Mouse (Mus musculus): ENCODE results near the gene Pam. TPM values are rescaled to one million over a fixed set of nuclear protein-coding genes. Genes with fewer than 3 reads are reported as not detected.
"Not testable (repeated sequence)": the region's sequence is repeated elsewhere in the genome, so short reads cannot be mapped to it uniquely, and the experiment has no call there.

Pam gene
- total RNA-seq, 2 experiments from 2014 or later = 308 to 351 TPM

DNA sequence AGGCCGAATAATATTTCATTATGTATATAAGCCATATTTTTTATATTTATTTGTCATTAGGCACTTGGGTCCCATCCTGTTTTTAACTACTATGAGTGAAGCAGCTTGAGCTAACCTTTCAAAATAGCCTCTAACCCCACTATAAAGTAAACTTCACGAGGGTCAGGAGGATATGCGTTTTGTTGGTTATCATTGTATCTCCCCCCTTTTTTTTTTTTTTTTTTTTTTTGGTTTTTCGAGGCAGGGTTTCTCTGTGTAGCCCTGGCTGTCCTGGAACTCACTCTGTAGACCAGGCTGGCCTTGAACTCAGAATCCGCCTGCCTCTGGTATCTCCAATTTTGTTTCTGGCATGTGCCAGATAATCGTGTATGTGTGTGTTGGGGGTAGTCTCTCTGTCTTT, 322.1 kb downstream of the Pam start:
- DNase-seq (ENCODE audit: low spot score in 2 of 2) = no peak

DNA sequence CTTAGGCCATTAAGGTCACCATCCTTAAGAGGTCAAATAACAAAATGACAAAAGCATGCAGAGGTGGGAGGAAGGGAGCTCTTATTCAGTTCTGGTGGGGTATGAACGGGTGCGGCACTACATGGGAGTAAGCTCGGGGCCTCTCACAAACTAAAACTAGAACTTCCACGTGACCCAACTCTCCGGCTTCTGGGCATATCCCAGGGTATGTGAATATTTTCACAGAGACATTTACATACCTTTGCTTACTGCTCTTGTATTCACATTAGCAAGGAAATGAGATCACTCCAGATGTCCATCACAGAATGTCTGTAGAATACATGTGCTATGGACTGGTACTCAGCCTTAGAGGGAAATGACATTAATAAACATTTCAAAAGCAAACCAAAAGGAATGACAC, 323.7 kb downstream of the Pam start:
- no peak for DNase-seq (ENCODE audit: low spot score in 2 of 2)

DNA sequence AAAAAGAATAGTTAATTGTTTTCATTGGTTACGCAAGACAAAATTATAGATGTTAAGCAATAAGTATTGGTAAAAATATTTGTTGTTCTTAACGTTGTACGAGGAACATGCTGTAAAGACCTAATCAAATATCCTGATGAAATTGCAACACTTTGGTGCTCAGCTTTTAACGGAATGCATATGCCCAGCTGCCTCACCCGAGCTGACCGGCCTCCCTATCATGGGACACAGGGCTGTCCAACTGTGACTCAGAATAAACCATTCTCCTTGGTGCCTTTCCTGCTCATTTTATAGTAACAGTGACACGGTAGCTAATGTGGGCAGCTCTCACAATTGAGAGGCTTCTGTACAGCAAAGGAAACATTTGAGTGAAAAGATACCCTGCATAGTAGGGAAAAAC, 324.3 kb downstream of the Pam start:
- no peak for DNase-seq (ENCODE audit: low spot score in 2 of 2)

DNA sequence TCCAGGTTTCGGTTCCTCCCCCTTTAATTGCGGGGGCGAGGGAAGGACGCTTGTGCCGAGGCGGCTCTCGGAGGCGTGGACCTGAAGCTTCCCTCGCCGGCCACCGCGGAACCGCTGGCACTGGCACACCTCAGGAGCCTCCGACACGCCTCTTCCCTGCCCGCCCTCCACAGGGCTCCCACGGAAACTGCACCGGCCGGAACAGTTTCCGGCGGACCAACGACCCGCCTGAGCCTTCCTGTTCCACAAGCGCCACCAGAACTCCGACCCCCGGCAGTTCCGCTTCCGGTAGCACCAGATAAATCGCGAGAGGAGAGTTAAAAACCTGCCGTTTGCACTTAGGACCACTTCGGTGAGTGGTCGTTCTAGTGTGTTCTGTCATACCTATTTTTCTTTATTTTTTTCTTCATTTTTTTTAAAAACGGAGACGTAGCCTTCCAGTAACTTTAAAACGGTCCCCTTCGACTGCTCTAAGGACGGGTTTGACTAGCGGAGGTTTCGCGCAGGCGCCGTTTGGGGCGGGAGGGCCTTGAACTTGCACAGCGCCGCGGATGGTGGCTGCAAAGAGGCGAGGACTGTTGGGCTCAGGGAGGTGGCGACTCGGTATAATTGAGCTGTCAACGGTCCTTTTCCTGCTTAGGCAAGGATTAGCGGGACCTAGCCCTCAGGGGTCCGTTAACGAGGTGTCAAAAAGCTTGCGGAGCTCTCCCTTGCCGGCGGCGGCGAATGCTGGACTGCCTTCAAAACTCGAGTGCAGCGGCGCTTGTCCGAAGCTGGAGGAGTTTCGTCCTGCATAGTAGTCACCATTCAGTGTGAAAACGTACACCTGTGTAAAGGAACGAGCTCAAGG, 325.3 kb downstream of the Pam start, which contains the start of the genes Gin1 and Ppip5k2:
Gene Gin1, plus strand, starts transcription at position 269 of the 850 bp plus-strand sequence.
Gene Ppip5k2, minus strand, starts transcription at position 508 of the 850 bp plus-strand sequence.
- peak; percentile 89 to 91 for DNase-seq (ENCODE audit: low spot score in 2 of 2)

DNA sequence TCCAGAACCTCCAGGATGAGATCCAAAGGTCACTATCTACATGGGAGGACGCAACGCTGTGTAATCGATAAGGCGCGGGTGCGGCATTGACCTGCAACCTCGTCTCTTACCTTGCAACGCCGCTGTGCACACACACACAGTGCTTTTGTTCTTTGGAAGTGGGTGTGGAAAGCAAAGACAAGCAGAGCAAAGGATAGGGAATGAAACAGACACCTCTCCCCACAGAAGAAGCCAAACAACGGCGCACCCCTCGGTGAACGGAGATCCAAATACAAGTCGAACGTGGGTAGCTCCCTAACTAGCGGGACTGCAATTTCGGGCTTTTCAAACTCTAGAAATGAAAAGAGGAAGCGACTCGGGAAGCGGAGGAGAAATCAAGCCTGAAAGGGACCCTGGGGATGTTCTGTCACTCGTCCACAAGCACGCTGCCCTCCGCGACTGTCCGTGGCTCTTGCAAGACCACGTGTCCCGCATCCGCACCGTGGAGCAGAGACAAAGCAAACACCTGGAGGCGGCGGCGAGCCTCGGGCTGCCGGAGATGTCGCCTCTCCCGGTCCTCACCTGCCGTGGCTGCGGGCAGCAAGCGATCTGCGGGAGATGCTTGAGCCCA, 326.0 kb downstream of the Pam start:
- peak; percentile 23 to 29 for DNase-seq (ENCODE audit: low spot score in 2 of 2)

DNA sequence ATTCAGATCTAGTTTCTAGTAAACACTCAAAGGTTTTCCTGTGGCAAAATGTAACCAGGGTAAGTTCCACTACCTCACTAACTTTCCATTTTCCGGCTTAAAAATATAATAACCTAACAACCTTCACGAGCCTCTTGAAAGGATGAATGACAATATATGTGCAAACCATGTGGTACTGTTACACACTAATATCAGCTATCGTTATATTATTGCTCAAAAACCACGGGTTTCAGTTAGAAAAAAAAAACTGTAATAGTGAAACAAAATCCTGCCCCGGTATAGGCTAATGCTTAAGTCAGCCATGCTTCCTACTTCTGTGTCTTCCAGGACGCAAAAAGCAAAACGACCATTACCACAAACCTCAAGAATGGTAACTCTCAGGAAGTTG, 326.5 kb downstream of the Pam start:
- DNase-seq (ENCODE audit: low spot score in 2 of 2) = no peak

DNA sequence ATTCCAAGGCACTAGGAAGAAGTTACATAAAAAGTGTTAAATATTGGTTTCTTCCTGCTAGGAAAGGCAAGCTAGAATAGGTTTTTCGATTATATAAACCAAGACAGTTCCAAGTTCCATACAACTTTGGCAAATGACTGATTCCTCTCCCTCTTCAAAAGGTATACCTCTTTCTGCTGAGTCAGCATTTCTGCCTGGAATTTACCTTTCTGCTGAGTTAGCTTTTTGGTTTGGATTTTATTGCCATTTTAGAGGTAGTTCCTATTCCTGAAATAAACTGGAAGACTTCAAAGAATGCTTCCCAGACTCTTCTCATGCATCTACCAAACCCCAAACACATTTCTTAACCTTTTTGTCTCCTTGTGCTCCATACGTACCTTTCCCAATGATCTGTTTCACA, 327.4 kb downstream of the Pam start:
- DNase-seq (ENCODE audit: low spot score in 2 of 2) = no peak

DNA sequence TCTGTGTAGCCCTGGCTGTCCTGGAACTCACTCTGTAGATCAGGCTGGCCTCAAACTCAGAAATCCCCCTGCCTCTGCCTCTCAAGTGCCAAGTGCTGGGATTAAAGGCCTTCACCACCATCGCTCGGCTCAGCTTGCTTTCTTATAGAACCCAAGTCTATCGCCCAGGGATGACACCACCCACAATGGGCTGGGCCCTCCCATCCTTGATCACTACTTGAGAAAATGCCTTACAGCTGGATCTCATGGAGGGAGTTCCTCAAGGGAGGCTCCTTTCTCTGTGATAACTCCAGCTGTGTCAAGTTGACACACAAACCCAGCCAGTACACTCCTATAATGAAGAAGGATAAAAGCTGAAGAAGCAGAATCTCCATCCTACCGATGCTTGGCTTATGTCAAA, 329.7 kb downstream of the Pam start:
- not testable (repeated sequence) for DNase-seq (ENCODE audit: low spot score in 2 of 2)

DNA sequence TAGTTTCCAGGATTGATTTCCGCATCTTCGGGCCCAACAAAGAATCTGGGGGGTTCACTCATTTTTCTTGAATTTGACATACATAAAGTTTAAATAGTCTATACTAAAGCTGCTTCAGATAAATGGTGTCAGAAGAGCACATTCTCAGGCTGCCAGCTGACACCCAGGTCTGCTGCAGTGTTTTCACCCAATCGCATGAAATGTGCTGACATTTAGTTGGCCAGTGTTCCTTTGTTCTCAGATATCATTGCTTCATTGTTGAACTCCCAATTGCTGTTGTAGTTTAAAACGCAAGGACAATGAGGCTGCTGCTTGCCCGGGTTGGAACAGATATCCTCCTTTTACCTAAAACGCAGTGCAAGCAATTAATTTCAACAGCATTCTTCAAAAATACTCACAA, 334.0 kb downstream of the Pam start:
- DNase-seq (ENCODE audit: low spot score in 2 of 2) = no peak

DNA sequence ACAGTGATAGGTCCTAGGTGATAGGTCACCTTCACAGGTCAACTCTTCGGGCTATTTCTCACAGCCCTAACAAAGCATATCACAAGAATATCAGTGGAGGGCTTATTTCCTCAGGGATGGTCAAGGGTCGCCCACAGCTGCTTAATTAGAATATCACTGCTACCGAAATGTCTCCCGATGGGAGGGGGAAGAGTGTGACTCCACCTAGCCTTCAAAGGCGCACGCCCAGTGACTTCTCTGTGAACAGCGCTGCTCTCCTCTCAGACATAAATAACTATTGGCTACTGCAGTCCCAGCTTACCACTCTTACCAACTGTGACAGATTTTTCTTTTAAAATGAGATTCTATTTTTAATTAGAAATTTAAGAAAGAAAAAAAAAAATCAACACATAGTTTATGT, 334.8 kb downstream of the Pam start:
- DNase-seq (ENCODE audit: low spot score in 2 of 2) = no peak

DNA sequence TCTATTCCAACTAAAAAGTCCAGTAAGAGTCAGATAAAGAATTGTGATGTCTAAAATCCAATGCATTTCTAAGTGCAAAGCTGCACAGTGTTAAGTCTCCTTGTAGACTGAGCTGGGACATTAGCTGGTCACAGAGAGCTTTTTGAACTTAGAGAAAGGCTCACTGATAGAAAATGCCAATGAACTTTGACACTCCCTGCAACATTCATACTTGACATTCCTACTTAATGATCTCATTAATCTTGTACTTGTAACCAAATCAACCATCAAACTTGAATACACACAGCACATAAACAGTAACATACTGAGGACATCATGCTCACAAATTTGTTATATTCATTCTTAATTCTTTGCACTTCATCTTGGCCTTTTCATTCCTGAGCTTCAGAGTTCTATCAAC, 335.6 kb downstream of the Pam start:
- DNase-seq (ENCODE audit: low spot score in 2 of 2) = no peak

DNA sequence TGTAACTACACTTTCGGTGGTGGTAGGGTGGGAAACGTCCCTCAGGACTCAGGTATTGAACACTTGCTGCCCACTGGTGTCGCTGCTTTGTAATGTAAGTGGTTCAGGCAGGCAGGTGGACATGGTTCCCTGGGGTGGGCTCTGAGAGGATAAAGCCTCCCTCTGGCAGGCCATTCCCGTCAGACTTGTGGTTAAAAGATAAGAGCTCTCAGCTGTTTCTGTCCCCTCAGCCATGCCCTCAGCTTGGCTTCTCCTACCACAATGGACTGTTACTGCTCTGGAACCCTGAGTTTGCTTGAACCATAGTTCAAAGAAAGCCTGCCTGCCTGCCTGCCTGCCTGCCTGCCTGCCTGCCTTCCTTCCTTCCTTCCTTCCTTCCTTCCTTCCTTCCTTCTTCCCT, 341.1 kb downstream of the Pam start:
- no peak for DNase-seq (ENCODE audit: low spot score in 2 of 2)

DNA sequence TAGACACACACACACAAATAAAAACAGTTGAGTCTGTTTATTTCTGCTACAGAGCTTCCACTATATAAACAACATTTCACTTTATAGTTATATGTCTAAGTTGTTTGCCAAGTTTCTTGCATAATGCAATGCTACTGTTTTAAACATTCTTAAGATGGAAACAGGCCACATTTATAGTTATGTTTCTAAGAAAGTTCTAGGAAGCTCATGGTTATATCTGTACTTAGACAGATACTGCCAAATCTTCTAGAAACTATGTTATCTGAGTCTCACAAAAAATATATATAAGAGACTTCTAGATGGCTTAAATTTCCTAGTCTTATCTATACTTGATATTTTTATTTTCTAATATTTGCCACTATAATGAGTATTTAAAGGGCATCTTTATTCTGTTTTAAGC, 342.2 kb downstream of the Pam start:
- DNase-seq (ENCODE audit: low spot score in 2 of 2) = no peak

DNA sequence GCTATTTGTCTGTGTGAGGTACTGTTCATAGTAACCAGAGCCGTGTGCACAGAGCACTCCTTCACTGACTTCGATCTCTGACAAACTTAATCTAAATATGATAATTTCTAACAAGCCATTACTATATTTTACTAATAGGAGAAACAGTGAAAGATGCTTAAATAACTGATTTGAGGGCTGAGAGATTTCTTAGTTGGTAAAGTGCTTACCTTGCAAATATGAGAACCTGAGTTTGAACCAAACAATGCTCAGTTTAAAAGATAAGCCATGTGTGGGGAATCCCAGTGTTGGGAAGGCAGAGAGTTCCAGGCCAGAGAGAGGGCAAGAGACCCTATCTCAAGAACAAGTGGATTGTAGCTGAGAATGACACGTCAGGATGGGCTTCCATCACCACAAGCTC, 347.3 kb downstream of the Pam start:
- DNase-seq (ENCODE audit: low spot score in 2 of 2) = no peak

DNA sequence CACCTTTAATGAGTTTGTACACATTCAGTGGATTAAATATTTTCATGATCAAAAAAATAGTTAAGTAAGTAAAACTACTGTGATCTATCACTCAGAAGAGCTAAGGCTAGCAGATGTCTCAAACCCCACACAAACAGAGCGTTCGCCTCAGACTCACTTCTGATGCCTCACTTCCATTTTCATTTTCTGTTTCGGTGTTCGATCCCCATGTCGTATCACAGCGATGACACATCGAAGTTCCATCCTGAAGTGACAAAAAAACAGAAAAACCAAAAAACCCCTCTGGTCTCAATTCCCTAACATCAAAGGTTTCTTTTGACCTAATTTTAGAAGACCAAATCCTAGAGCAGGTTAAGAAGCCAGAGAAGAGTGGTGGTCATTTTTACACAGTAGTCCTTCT, 349.2 kb downstream of the Pam start:
- no peak for DNase-seq (ENCODE audit: low spot score in 2 of 2)

DNA sequence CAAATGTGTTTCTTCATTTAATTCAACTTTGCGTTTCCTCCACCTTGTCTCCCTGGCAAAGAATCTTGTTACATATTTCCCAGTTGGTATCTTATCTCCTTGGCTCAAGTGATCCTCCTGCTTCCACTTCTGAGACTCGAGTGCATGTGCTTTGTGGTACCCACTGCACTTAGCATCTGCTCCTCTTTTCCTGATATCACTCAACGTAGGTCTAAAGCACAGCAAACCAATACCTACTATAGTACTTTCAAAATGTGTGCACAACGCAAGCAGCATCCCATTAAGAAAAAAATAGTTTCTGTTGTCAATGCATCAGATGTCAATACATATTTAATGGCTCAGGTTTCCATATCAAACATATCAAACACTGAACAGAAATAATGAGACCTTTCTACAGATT, 349.7 kb downstream of the Pam start:
- no peak for DNase-seq (ENCODE audit: low spot score in 2 of 2)

Measured in adrenal gland, adult 18-20 months (tissue).